Mouse (Mus musculus): ENCODE results near the gene Sptbn4. TPM values are rescaled to one million over a fixed set of nuclear protein-coding genes. Genes with fewer than 3 reads are reported as not detected.
A peak's percentile ranks its signal among the peaks of the same experiment; 100 is the strongest.

Gene Sptbn4
- polyA plus RNA-seq, 1 experiment from 2014 or later = 0.13 TPM

GRCm38 (mm10) chr7:27337175-27337853 is 110.2 kb downstream of the Sptbn4 start, which contains the start of gene Ltbp4:
Ltbp4 (minus strand) TSS chr7:27337692.
- DNase-seq (ENCODE audit: low read depth, low spot score) (no peak), ATAC-seq (no peak)
- in situ Hi-C loops (cut with MboI; ENCODE audit: low pct_unique_long_range_greater_than_20kb) = no loop called here
- TF ChIP-seq CTCF (IDR thresholded peaks at IDR 0.05) = no peak
- ChIA-PET POLR2A (no interaction called here), CTCF (no interaction called here)
- H3K27me3 ChIP-seq = peaks cover 20% of the 10 kb centered on the region

- ChIA-PET POLR2A (interaction anchor here (0.6 kb wide), 1 partner anchor 133 kb away, joined by 6 read pairs; no protein-coding TSS in a partner anchor), CTCF (interaction anchor here (0.6 kb wide), 1 partner anchor 16 kb away, joined by 3 read pairs; no protein-coding TSS in a partner anchor)
- peaks cover 20% of the 10 kb centered on the region for H3K27me3 ChIP-seq
- DNase-seq (ENCODE audit: low read depth, low spot score) (no peak), ATAC-seq (peak; percentile 73)
- in situ Hi-C loops (cut with MboI; ENCODE audit: low pct_unique_long_range_greater_than_20kb) = no loop called here
- TF ChIP-seq CTCF (IDR thresholded peaks at IDR 0.05) = no peak
Observed at GRCm38 (mm10) chr7:27335928-27336823, 111.3 kb downstream of the Sptbn4 start.

DNA sequence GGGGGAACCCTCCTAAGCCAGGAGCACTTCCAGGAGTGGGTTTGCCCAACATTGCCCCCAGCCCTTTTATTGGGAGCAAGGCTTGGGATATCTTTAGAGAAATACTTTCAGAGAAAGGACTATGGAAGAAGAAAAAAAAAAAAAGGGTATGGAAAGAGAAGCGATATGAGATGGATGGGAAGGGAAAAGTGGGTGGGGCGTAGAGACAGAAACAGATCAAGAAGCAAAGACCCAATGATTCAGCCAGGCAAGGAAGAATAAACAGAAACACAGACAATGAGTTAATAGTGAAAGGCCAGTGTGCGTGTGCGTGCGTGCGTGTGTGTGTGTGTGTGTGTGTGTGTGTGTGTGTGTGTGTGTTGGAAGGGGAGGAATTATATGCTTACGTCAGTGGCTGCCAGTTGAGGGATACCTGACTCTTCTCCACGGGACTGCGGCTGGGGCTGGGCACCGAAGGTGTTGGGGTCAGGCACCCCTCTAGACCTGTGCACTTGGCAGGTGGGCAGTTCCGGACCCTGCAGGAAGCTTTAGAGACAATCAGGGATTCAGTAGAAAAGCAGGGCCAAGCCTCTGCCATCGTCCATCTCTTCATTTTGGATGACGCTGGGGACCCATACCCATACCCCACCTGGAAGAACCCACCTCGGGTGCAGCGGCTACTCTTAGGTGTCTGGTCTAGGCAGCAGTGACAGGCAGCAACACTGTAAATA is 112.3 kb downstream of the Sptbn4 start:
- H3K27me3 ChIP-seq = peaks cover 20% of the 10 kb centered on the region
- CTCF ChIA-PET = interaction anchor here (0.6 to 0.9 kb wide), 2 partner anchors 17 to 39 kb away, joined by 3 read pairs; no protein-coding TSS in a partner anchor
- in situ Hi-C loops (cut with MboI; ENCODE audit: low pct_unique_long_range_greater_than_20kb) = no loop called here
- ATAC-seq (no peak), DNase-seq (ENCODE audit: low read depth, low spot score) (no peak)
- TF ChIP-seq CTCF (IDR thresholded peaks at IDR 0.05) = no peak
- POLR2A ChIA-PET = interaction anchor here (0.6 kb wide), 1 partner anchor 134 kb away, joined by 6 read pairs; no protein-coding TSS in a partner anchor

- DNase-seq (ENCODE audit: low read depth, low spot score) (no peak), ATAC-seq (no peak)
- POLR2A ChIA-PET = no interaction called here
- H3K27me3 ChIP-seq = peaks cover 20% of the 10 kb centered on the region
- no peak for TF ChIP-seq CTCF (IDR thresholded peaks at IDR 0.05)
- in situ Hi-C loops (cut with MboI; ENCODE audit: low pct_unique_long_range_greater_than_20kb) = no loop called here
- CTCF ChIA-PET = interaction anchor here (0.9 to 1.3 kb wide), 2 partner anchors 25 to 40 kb away, joined by 3 read pairs; no protein-coding TSS in a partner anchor
Observed at GRCm38 (mm10) chr7:27334405-27334911, 113.0 kb downstream of the Sptbn4 start.

GRCm38 (mm10) chr7:27333316-27333941 is 114.1 kb downstream of the Sptbn4 start:
- peaks cover 20% of the 10 kb centered on the region for H3K27me3 ChIP-seq
- TF ChIP-seq CTCF (IDR thresholded peaks at IDR 0.05) = no peak
- in situ Hi-C loops (cut with MboI; ENCODE audit: low pct_unique_long_range_greater_than_20kb) = no loop called here
- DNase-seq (ENCODE audit: low read depth, low spot score) (no peak), ATAC-seq (no peak)
- CTCF ChIA-PET = interaction anchor here (1.0 to 2.6 kb wide), 5 partner anchors 8 to 193 kb away, joined by 3 to 10 read pairs (median 5); no protein-coding TSS in a partner anchor
- POLR2A ChIA-PET = interaction anchor here (0.6 to 1.2 kb wide), 2 partner anchors 9 to 43 kb away, joined by 3 read pairs; no protein-coding TSS in a partner anchor

GRCm38 (mm10) chr7:27332353-27333199 is 114.9 kb downstream of the Sptbn4 start:
- TF ChIP-seq CTCF (IDR thresholded peaks at IDR 0.05) = no peak
- ATAC-seq (peak; percentile 37), DNase-seq (ENCODE audit: low read depth, low spot score) (no peak)
- in situ Hi-C loops (cut with MboI; ENCODE audit: low pct_unique_long_range_greater_than_20kb) = no loop called here
- ChIA-PET CTCF (interaction anchor here (0.6 to 3.3 kb wide), 11 partner anchors 9 to 193 kb away, joined by 3 to 17 read pairs (median 5); partner anchors contain the start of gene Shkbp1), POLR2A (interaction anchor here (0.6 to 1.2 kb wide), 2 partner anchors 10 to 43 kb away, joined by 3 read pairs; no protein-coding TSS in a partner anchor)
- H3K27me3 ChIP-seq = peaks cover 14% of the 10 kb centered on the region

- CTCF ChIA-PET = interaction anchor here (0.9 to 3.3 kb wide), 9 partner anchors 9 to 117 kb away, joined by 3 to 17 read pairs (median 5); partner anchors contain the start of gene Shkbp1
- no peak for ATAC-seq
- peaks cover 7% of the 10 kb centered on the region for H3K27me3 ChIP-seq
- POLR2A ChIA-PET = no interaction called here
- no peak for TF ChIP-seq CTCF (IDR thresholded peaks at IDR 0.05)
- in situ Hi-C loops (cut with MboI; ENCODE audit: low pct_unique_long_range_greater_than_20kb) = no loop called here
- DNase-seq (ENCODE audit: low read depth, low spot score) = no peak
Observed at GRCm38 (mm10) chr7:27331854-27332253, 115.6 kb downstream of the Sptbn4 start.

- peaks cover 3% of the 10 kb centered on the region for H3K27me3 ChIP-seq
- DNase-seq (ENCODE audit: low read depth, low spot score) (no peak), ATAC-seq (no peak)
- TF ChIP-seq CTCF (IDR thresholded peaks at IDR 0.05) = no peak
- in situ Hi-C loops (cut with MboI; ENCODE audit: low pct_unique_long_range_greater_than_20kb) = no loop called here
- ChIA-PET POLR2A (interaction anchor here (1.0 kb wide), 1 partner anchor 24 kb away, joined by 4 read pairs; the partner anchor contains the start of gene Shkbp1), CTCF (interaction anchor here (1.1 to 3.3 kb wide), 6 partner anchors 24 to 55 kb away, joined by 3 to 17 read pairs (median 6); partner anchors contain the start of gene Shkbp1)
Observed at GRCm38 (mm10) chr7:27331541-27331851, 116.0 kb downstream of the Sptbn4 start.
